Mouse (Mus musculus): ENCODE data around the gene Mpi.

DNA sequence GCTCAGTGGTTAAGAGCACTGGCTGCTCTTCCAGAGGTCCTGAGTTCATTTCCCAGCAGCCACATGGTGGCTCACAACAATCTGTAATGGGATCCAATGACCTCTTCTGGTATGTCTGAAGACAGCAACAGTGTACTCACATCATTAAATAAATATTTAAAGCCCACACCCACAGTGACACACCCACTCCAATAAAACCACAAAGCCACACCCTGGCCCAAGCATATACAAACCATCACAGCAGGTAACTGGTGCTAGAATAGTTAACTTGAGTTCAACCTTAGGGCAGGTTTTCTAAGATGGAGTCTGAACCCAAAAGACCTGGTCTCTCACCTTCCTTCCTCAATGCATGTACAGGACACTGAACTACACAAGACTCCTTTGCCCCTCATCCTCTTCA, 57.6 kb downstream of the Mpi start:
- TF ChIP-seq POLR2A (IDR thresholded peaks at IDR 0.05; ENCODE audit: low read depth, low read length) (no peak), CTCF (conservative IDR thresholded peaks at IDR 0.05; ENCODE audit: insufficient read depth, insufficient read length, low read depth, low read length) (no peak)
